Mouse (Mus musculus): ENCODE measurements at regions not wholly inside any gene's neighbourhood (a gene's known extent, or its start where the extent isn't known, plus 50 kb on each side); places are given as distances from the start of the nearest gene placed in this dataset.

DNA sequence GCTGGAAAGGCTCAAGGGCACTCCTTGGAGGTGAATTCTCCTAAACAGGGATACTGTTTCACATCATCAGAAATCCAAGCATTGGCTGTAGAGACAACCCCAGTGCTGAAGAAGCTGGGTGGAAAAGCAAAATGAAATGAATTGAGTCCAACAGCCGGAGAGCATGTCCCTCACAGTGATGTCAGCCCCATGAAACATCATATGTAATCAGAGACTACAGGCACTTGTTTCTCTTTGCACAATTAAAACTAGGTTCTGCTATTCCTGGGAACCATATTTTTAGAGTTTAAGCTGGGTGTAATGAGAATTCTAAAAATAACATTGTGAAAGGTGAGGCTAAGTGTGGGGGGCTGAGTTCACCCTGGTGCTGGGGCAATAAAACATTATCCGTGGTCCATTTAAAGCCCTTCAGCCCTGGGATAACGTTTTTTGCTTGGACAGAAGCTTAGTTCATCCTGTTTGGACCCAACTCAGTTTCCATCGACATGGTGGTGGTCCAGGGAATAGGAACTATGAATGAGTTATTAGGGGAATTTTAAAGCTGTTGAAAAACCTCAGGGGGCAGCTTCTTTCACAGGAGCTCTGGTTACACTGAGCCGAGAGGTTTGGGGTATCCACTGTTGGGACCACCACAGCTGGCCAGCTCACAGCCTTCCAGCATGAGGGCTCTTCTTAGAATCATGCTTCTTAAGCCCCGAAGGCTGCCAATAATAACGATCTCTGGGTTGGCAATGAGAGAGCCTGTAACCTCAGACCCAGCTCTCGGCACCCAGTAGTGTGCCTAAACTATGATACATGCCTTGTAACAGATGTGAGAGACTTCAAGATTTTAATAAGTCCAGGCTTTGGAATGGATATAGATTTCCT lies 206.0 kb upstream of the Dusp10 start:
- H3K4me1 ChIP-seq (ENCODE audit: insufficient read depth, low read length): no peaks in the 10 kb centered on the region
- H3K9me3 ChIP-seq (ENCODE audit: low read length): no peaks in the 10 kb centered on the region
- ATAC-seq (ENCODE audit: low FRiP score): no peak
- WGBS: 76% methylated on average over 8 of the region's 8 CpGs
- no peak overlapping the region for H3K27ac ChIP-seq (ENCODE audit: low read depth, low read length)
- H3K27me3 ChIP-seq (ENCODE audit: insufficient read depth, low read length): no peaks in the 10 kb centered on the region
- H3K4me2 ChIP-seq (ENCODE audit: low read depth, low read length, poor library complexity, severe bottlenecking): no peak overlapping the region
- no peak overlapping the region for H3K9ac ChIP-seq (replicated peaks; ENCODE audit: low read length, poor library complexity, severe bottlenecking)
- H3K36me3 ChIP-seq (ENCODE audit: insufficient read depth, low read length): no peaks in the 10 kb centered on the region
- no peak overlapping the region for H3K4me3 ChIP-seq (ENCODE audit: low read depth, low read length)
- no peak for TF ChIP-seq CTCF (IDR thresholded peaks at IDR 0.05)
- DNase-seq (ENCODE audit: low spot score): no peak

GRCm38 (mm10) chr1:183808168-183808567 lies 204.9 kb upstream of the Dusp10 start:
- Histone ChIP-seq H3K9me3 (ENCODE audit: low read length) (no peaks in the 10 kb centered on the region), H3K4me1 (ENCODE audit: insufficient read depth, low read length) (no peaks in the 10 kb centered on the region), H3K27me3 (ENCODE audit: insufficient read depth, low read length) (no peaks in the 10 kb centered on the region), H3K27ac (ENCODE audit: low read depth, low read length) (no peak overlapping the region), H3K36me3 (ENCODE audit: insufficient read depth, low read length) (no peaks in the 10 kb centered on the region), H3K4me3 (ENCODE audit: low read depth, low read length) (no peak overlapping the region), H3K4me2 (ENCODE audit: low read depth, low read length, poor library complexity, severe bottlenecking) (no peak overlapping the region), H3K9ac (replicated peaks; ENCODE audit: low read length, poor library complexity, severe bottlenecking) (no peak overlapping the region)
- 86% methylated on average over 2 of the region's 2 CpGs for WGBS
- ATAC-seq (ENCODE audit: low FRiP score) (no peak), DNase-seq (ENCODE audit: low spot score) (no peak)
- no peak for TF ChIP-seq CTCF (IDR thresholded peaks at IDR 0.05)

DNA sequence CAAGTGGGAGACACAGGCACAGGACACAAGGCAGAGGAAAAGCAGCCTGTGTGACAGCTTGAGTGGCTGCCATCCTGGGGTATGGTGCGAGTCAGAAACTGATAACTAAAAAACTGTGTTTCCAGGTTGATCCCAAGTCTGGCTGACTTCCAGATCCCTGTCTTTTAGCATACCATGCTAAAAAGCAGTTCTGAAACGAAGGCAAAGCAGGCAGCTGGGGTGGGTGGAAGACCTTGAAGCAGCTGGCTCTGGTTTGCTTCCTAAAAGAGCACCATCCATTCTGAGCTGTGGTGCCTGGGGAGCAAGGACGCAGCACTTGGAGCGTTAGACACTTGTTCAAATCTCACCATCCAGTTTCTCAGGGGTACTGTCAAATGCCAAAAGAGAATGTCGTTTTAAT lies 192.5 kb upstream of the Dusp10 start:
- no peak overlapping the region for H3K4me2 ChIP-seq (ENCODE audit: low read depth, low read length, poor library complexity, severe bottlenecking)
- no peaks in the 10 kb centered on the region for H3K27me3 ChIP-seq (ENCODE audit: insufficient read depth, low read length)
- ATAC-seq (ENCODE audit: low FRiP score): no peak
- no peak overlapping the region for H3K4me3 ChIP-seq (ENCODE audit: low read depth, low read length)
- H3K9ac ChIP-seq (replicated peaks; ENCODE audit: low read length, poor library complexity, severe bottlenecking): no peak overlapping the region
- peak; percentile 13 for DNase-seq (ENCODE audit: low spot score)
- no peaks in the 10 kb centered on the region for H3K4me1 ChIP-seq (ENCODE audit: insufficient read depth, low read length)
- no peak for TF ChIP-seq CTCF (IDR thresholded peaks at IDR 0.05)
- 56% methylated on average over 5 of the region's 5 CpGs for WGBS
- H3K36me3 ChIP-seq (ENCODE audit: insufficient read depth, low read length): no peaks in the 10 kb centered on the region
- H3K27ac ChIP-seq (ENCODE audit: low read depth, low read length): no peak overlapping the region
- H3K9me3 ChIP-seq (ENCODE audit: low read length): no peaks in the 10 kb centered on the region

GRCm38 (mm10) chr1:183826300-183826699 lies 186.8 kb upstream of the Dusp10 start:
- ATAC-seq (ENCODE audit: low FRiP score): no peak
- Histone ChIP-seq H3K9me3 (ENCODE audit: low read length) (no peaks in the 10 kb centered on the region), H3K4me2 (ENCODE audit: low read depth, low read length, poor library complexity, severe bottlenecking) (no peak overlapping the region), H3K36me3 (ENCODE audit: insufficient read depth, low read length) (no peaks in the 10 kb centered on the region), H3K4me3 (ENCODE audit: low read depth, low read length) (no peak overlapping the region), H3K27me3 (ENCODE audit: insufficient read depth, low read length) (no peaks in the 10 kb centered on the region), H3K9ac (replicated peaks; ENCODE audit: low read length, poor library complexity, severe bottlenecking) (no peak overlapping the region), H3K4me1 (ENCODE audit: insufficient read depth, low read length) (no peaks in the 10 kb centered on the region), H3K27ac (ENCODE audit: low read depth, low read length) (no peak overlapping the region)
- no peak for DNase-seq (ENCODE audit: low spot score)
- WGBS: 6% methylated on average over 4 of the region's 4 CpGs
- TF ChIP-seq CTCF (IDR thresholded peaks at IDR 0.05): no peak

- 63% methylated on average over 4 of the region's 4 CpGs for WGBS
Measured at GRCm38 (mm10) chr1:183845135-183845534, 168.0 kb upstream of the Dusp10 start.

GRCm38 (mm10) chr1:183853956-183854613 lies 159.0 kb upstream of the Dusp10 start:
- no peak for TF ChIP-seq CTCF (IDR thresholded peaks at IDR 0.05)
- H3K27me3 ChIP-seq (ENCODE audit: insufficient read depth, low read length): no peaks in the 10 kb centered on the region
- no peak overlapping the region for H3K4me2 ChIP-seq (ENCODE audit: low read depth, low read length, poor library complexity, severe bottlenecking)
- no peak for DNase-seq (ENCODE audit: low spot score)
- no peaks in the 10 kb centered on the region for H3K4me1 ChIP-seq (ENCODE audit: insufficient read depth, low read length)
- H3K27ac ChIP-seq (ENCODE audit: low read depth, low read length): no peak overlapping the region
- H3K9me3 ChIP-seq (ENCODE audit: low read length): no peaks in the 10 kb centered on the region
- 82% methylated on average over 3 of the region's 3 CpGs for WGBS
- no peak overlapping the region for H3K9ac ChIP-seq (replicated peaks; ENCODE audit: low read length, poor library complexity, severe bottlenecking)
- no peak for ATAC-seq (ENCODE audit: low FRiP score)
- no peaks in the 10 kb centered on the region for H3K36me3 ChIP-seq (ENCODE audit: insufficient read depth, low read length)
- H3K4me3 ChIP-seq (ENCODE audit: low read depth, low read length): no peak overlapping the region

More at GRCm38 (mm10) chr1:183845135-183845534, 168.0 kb upstream of the Dusp10 start:
- H3K4me3 ChIP-seq (ENCODE audit: low read depth, low read length): no peak overlapping the region
- no peak overlapping the region for H3K27ac ChIP-seq (ENCODE audit: low read depth, low read length)
- H3K9ac ChIP-seq (replicated peaks; ENCODE audit: low read length, poor library complexity, severe bottlenecking): no peak overlapping the region
- H3K9me3 ChIP-seq (ENCODE audit: low read length): no peaks in the 10 kb centered on the region
- H3K4me2 ChIP-seq (ENCODE audit: low read depth, low read length, poor library complexity, severe bottlenecking): no peak overlapping the region
- no peak for TF ChIP-seq CTCF (IDR thresholded peaks at IDR 0.05)
- ATAC-seq (ENCODE audit: low FRiP score): no peak
- H3K4me1 ChIP-seq (ENCODE audit: insufficient read depth, low read length): no peaks in the 10 kb centered on the region
- no peak for DNase-seq (ENCODE audit: low spot score)
- no peaks in the 10 kb centered on the region for H3K27me3 ChIP-seq (ENCODE audit: insufficient read depth, low read length)
- no peaks in the 10 kb centered on the region for H3K36me3 ChIP-seq (ENCODE audit: insufficient read depth, low read length)

Measured in midbrain, postnatal 0 days (tissue).